Mouse (Mus musculus): ENCODE results near the gene Macc1. TPM values are rescaled to one million over a fixed set of nuclear protein-coding genes. Genes with fewer than 3 reads are reported as not detected.

Macc1 gene
- polyA plus RNA-seq, 1 experiment = 0.67 TPM

- no peaks in the 10 kb centered on the region for H3K36me3 ChIP-seq (ENCODE audit: control insufficient read depth, insufficient read depth, low read length, poor library complexity, severe bottlenecking)
- TF ChIP-seq EP300 (IDR thresholded peaks at IDR 0.05; ENCODE audit: insufficient read depth, low read depth, low read length) = no peak
- TF ChIP-seq POLR2A (IDR thresholded peaks at IDR 0.05; ENCODE audit: insufficient read depth, low read length) = no peak
- no peak for TF ChIP-seq CTCF (IDR thresholded peaks at IDR 0.05; ENCODE audit: low read depth, low read length)
- H3K9me3 ChIP-seq (replicated peaks; ENCODE audit: control insufficient read depth, insufficient read depth, low read length, poor library complexity, severe bottlenecking) = no peaks in the 10 kb centered on the region
- no peak overlapping the region for H3K27ac ChIP-seq (ENCODE audit: insufficient read depth, low read length)
- H3K27me3 ChIP-seq (ENCODE audit: control insufficient read depth, insufficient read depth, low read length, poor library complexity, severe bottlenecking) = no peaks in the 10 kb centered on the region
- no peak overlapping the region for H3K9ac ChIP-seq (ENCODE audit: low read depth, poor library complexity, severe bottlenecking)
- no peak overlapping the region for H3K4me3 ChIP-seq (ENCODE audit: low read depth, low read length)
- H3K4me1 ChIP-seq (ENCODE audit: control insufficient read depth, insufficient read depth, low read length) = no peaks in the 10 kb centered on the region
Observed at GRCm38 (mm10) chr12:119369832-119370231, 55.8 kb downstream of the Macc1 start.

- H3K9ac ChIP-seq (ENCODE audit: low read depth, poor library complexity, severe bottlenecking) = no peak overlapping the region
- no peaks in the 10 kb centered on the region for H3K27me3 ChIP-seq (ENCODE audit: control insufficient read depth, insufficient read depth, low read length, poor library complexity, severe bottlenecking)
- TF ChIP-seq POLR2A (IDR thresholded peaks at IDR 0.05; ENCODE audit: insufficient read depth, low read length) (no peak), EP300 (IDR thresholded peaks at IDR 0.05; ENCODE audit: insufficient read depth, low read depth, low read length) (no peak), CTCF (IDR thresholded peaks at IDR 0.05; ENCODE audit: low read depth, low read length) (no peak)
- no peaks in the 10 kb centered on the region for H3K36me3 ChIP-seq (ENCODE audit: control insufficient read depth, insufficient read depth, low read length, poor library complexity, severe bottlenecking)
- no peak overlapping the region for H3K27ac ChIP-seq (ENCODE audit: insufficient read depth, low read length)
- H3K4me1 ChIP-seq (ENCODE audit: control insufficient read depth, insufficient read depth, low read length) = no peaks in the 10 kb centered on the region
- no peaks in the 10 kb centered on the region for H3K9me3 ChIP-seq (replicated peaks; ENCODE audit: control insufficient read depth, insufficient read depth, low read length, poor library complexity, severe bottlenecking)
- no peak overlapping the region for H3K4me3 ChIP-seq (ENCODE audit: low read depth, low read length)
Observed at GRCm38 (mm10) chr12:119372359-119372758, 58.3 kb downstream of the Macc1 start.

GRCm38 (mm10) chr12:119376879-119377278, 62.8 kb downstream of the Macc1 start:
- Histone ChIP-seq H3K4me1 (ENCODE audit: control insufficient read depth, insufficient read depth, low read length) (no peaks in the 10 kb centered on the region), H3K27ac (ENCODE audit: insufficient read depth, low read length) (no peak overlapping the region), H3K27me3 (ENCODE audit: control insufficient read depth, insufficient read depth, low read length, poor library complexity, severe bottlenecking) (no peaks in the 10 kb centered on the region), H3K36me3 (ENCODE audit: control insufficient read depth, insufficient read depth, low read length, poor library complexity, severe bottlenecking) (no peaks in the 10 kb centered on the region), H3K9me3 (replicated peaks; ENCODE audit: control insufficient read depth, insufficient read depth, low read length, poor library complexity, severe bottlenecking) (no peaks in the 10 kb centered on the region), H3K9ac (ENCODE audit: low read depth, poor library complexity, severe bottlenecking) (no peak overlapping the region), H3K4me3 (ENCODE audit: low read depth, low read length) (no peak overlapping the region)
- TF ChIP-seq POLR2A (IDR thresholded peaks at IDR 0.05; ENCODE audit: insufficient read depth, low read length) (no peak), EP300 (IDR thresholded peaks at IDR 0.05; ENCODE audit: insufficient read depth, low read depth, low read length) (no peak), CTCF (IDR thresholded peaks at IDR 0.05; ENCODE audit: low read depth, low read length) (no peak)

GRCm38 (mm10) chr12:119381839-119382238, 67.8 kb downstream of the Macc1 start:
- Histone ChIP-seq H3K36me3 (ENCODE audit: control insufficient read depth, insufficient read depth, low read length, poor library complexity, severe bottlenecking) (no peaks in the 10 kb centered on the region), H3K27me3 (ENCODE audit: control insufficient read depth, insufficient read depth, low read length, poor library complexity, severe bottlenecking) (no peaks in the 10 kb centered on the region), H3K27ac (ENCODE audit: insufficient read depth, low read length) (no peak overlapping the region), H3K9me3 (replicated peaks; ENCODE audit: control insufficient read depth, insufficient read depth, low read length, poor library complexity, severe bottlenecking) (no peaks in the 10 kb centered on the region), H3K9ac (ENCODE audit: low read depth, poor library complexity, severe bottlenecking) (no peak overlapping the region), H3K4me1 (ENCODE audit: control insufficient read depth, insufficient read depth, low read length) (no peaks in the 10 kb centered on the region), H3K4me3 (ENCODE audit: low read depth, low read length) (no peak overlapping the region)
- no peak for TF ChIP-seq CTCF (IDR thresholded peaks at IDR 0.05; ENCODE audit: low read depth, low read length)
- TF ChIP-seq POLR2A (IDR thresholded peaks at IDR 0.05; ENCODE audit: insufficient read depth, low read length) = no peak
- TF ChIP-seq EP300 (IDR thresholded peaks at IDR 0.05; ENCODE audit: insufficient read depth, low read depth, low read length) = no peak

- H3K4me3 ChIP-seq (ENCODE audit: low read depth, low read length) = no peak overlapping the region
- H3K4me1 ChIP-seq (ENCODE audit: control insufficient read depth, insufficient read depth, low read length) = no peaks in the 10 kb centered on the region
- no peak overlapping the region for H3K9ac ChIP-seq (ENCODE audit: low read depth, poor library complexity, severe bottlenecking)
- TF ChIP-seq EP300 (IDR thresholded peaks at IDR 0.05; ENCODE audit: insufficient read depth, low read depth, low read length) (no peak), POLR2A (IDR thresholded peaks at IDR 0.05; ENCODE audit: insufficient read depth, low read length) (no peak), CTCF (IDR thresholded peaks at IDR 0.05; ENCODE audit: low read depth, low read length) (no peak)
- H3K27ac ChIP-seq (ENCODE audit: insufficient read depth, low read length) = no peak overlapping the region
- no peaks in the 10 kb centered on the region for H3K9me3 ChIP-seq (replicated peaks; ENCODE audit: control insufficient read depth, insufficient read depth, low read length, poor library complexity, severe bottlenecking)
- no peaks in the 10 kb centered on the region for H3K27me3 ChIP-seq (ENCODE audit: control insufficient read depth, insufficient read depth, low read length, poor library complexity, severe bottlenecking)
- H3K36me3 ChIP-seq (ENCODE audit: control insufficient read depth, insufficient read depth, low read length, poor library complexity, severe bottlenecking) = no peaks in the 10 kb centered on the region
Observed at GRCm38 (mm10) chr12:119386243-119386642, 72.2 kb downstream of the Macc1 start.

- Histone ChIP-seq H3K9ac (ENCODE audit: low read depth, poor library complexity, severe bottlenecking) (no peak overlapping the region), H3K4me3 (ENCODE audit: low read depth, low read length) (no peak overlapping the region), H3K27me3 (ENCODE audit: control insufficient read depth, insufficient read depth, low read length, poor library complexity, severe bottlenecking) (no peaks in the 10 kb centered on the region), H3K36me3 (ENCODE audit: control insufficient read depth, insufficient read depth, low read length, poor library complexity, severe bottlenecking) (no peaks in the 10 kb centered on the region), H3K27ac (ENCODE audit: insufficient read depth, low read length) (no peak overlapping the region), H3K4me1 (ENCODE audit: control insufficient read depth, insufficient read depth, low read length) (no peaks in the 10 kb centered on the region), H3K9me3 (replicated peaks; ENCODE audit: control insufficient read depth, insufficient read depth, low read length, poor library complexity, severe bottlenecking) (no peaks in the 10 kb centered on the region)
- TF ChIP-seq POLR2A (IDR thresholded peaks at IDR 0.05; ENCODE audit: insufficient read depth, low read length) = no peak
- TF ChIP-seq CTCF (IDR thresholded peaks at IDR 0.05; ENCODE audit: low read depth, low read length) = no peak
- no peak for TF ChIP-seq EP300 (IDR thresholded peaks at IDR 0.05; ENCODE audit: insufficient read depth, low read depth, low read length)
Observed at GRCm38 (mm10) chr12:119386650-119387049, 72.6 kb downstream of the Macc1 start.

All from ES-Bruce4 (cell line).